Mouse (Mus musculus): ENCODE measurements at regions not wholly inside any gene's neighbourhood (a gene's known extent, or its start where the extent isn't known, plus 50 kb on each side); places are given as distances from the start of the nearest gene placed in this dataset.

- WGBS: 70% methylated on average over 3 of the region's 3 CpGs
These were observed 98.1 kb upstream of the Fndc3a start for GRCm38 (mm10) chr14:72807947-72808346.

DNA sequence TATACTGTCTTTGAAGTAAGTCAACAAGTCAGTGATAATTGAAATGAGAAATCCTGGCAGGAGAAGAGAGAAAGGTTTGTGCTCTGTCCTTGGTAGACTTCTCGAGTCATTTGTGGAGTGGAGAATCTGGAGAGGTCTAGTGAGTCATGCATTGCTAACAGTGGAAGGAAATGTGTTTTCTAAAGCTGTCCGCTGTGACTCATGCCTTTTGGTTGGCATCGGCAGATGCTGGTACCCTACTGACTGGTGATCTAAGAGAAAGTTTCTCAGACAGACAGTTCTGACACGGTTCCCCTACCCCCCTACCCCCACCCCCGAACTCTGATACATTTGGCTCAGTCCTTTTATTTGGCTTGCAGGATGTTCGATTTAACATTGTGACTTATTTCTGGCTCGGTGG is 97.5 kb upstream of the Fndc3a start:
- no peak for TF ChIP-seq POLR2A (IDR thresholded peaks at IDR 0.05; ENCODE audit: borderline replicate concordance, extremely low read depth, low read depth, low read length)
- no peak for TF ChIP-seq CTCF (IDR thresholded peaks at IDR 0.05; ENCODE audit: insufficient read depth, low read length)
- DNase-seq: no peak
- Histone ChIP-seq H3K4me3 (replicated peaks; ENCODE audit: extremely low read depth, low read depth, low read length) (no peak overlapping the region), H3K4me1 (ENCODE audit: control insufficient read depth, insufficient read depth, low read length) (no peaks in the 10 kb centered on the region)
- WGBS: 50% methylated on average over 7 of the region's 7 CpGs

More at GRCm38 (mm10) chr14:72807947-72808346, 98.1 kb upstream of the Fndc3a start:
- no peak for DNase-seq
- no peaks in the 10 kb centered on the region for H3K4me1 ChIP-seq (ENCODE audit: control insufficient read depth, insufficient read depth, low read length)
- H3K4me3 ChIP-seq (replicated peaks; ENCODE audit: extremely low read depth, low read depth, low read length): no peak overlapping the region
- no peak for TF ChIP-seq CTCF (IDR thresholded peaks at IDR 0.05; ENCODE audit: insufficient read depth, low read length)
- TF ChIP-seq POLR2A (IDR thresholded peaks at IDR 0.05; ENCODE audit: borderline replicate concordance, extremely low read depth, low read depth, low read length): no peak

DNA sequence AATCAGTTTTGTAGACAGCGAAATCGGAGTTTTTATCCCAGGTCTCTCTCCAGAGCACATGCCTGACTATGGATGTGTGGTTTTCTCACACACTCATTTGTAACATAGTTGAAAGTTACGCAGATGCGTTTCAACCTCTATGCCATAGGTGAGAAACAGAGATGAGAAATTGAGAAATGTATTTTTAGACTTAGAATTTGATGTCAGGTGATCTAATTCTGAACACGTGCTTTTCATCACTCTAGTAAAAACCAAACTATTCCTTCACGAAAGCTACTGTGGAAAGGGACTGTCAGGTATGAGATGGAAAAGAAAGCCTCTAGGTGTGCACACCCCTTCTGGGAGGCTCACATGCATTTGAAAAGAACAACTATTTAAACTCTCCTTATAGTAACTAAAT is 96.8 kb upstream of the Fndc3a start:
- no peak for DNase-seq
- 96% methylated on average over 6 of the region's 6 CpGs for WGBS
- TF ChIP-seq CTCF (IDR thresholded peaks at IDR 0.05; ENCODE audit: insufficient read depth, low read length) (no peak), POLR2A (IDR thresholded peaks at IDR 0.05; ENCODE audit: borderline replicate concordance, extremely low read depth, low read depth, low read length) (no peak)
- Histone ChIP-seq H3K4me1 (ENCODE audit: control insufficient read depth, insufficient read depth, low read length) (no peaks in the 10 kb centered on the region), H3K4me3 (replicated peaks; ENCODE audit: extremely low read depth, low read depth, low read length) (no peak overlapping the region)

DNA sequence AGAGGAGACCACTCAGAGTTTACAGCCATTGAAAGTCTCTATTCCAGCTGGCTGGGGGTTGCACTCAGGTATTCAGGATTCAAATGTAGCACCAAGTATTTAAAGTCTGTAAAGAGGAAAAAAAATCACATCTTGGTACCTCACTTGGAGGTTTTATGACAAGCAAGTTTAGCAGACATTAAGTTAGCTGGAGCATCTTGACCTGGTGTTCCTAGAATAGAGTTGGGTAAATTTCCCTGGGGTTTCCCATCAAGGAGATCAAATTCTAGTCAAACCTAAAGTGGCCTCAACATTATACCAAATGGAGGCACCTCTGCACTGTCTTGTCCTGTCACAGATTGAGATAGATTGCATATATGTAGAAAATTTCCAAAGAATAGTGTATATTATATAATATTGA is 93.8 kb upstream of the Fndc3a start:
- no peak for DNase-seq
- TF ChIP-seq CTCF (IDR thresholded peaks at IDR 0.05; ENCODE audit: insufficient read depth, low read length) (no peak), POLR2A (IDR thresholded peaks at IDR 0.05; ENCODE audit: borderline replicate concordance, extremely low read depth, low read depth, low read length) (no peak)
- Histone ChIP-seq H3K4me3 (replicated peaks; ENCODE audit: extremely low read depth, low read depth, low read length) (no peak overlapping the region), H3K4me1 (ENCODE audit: control insufficient read depth, insufficient read depth, low read length) (no peaks in the 10 kb centered on the region)

- H3K4me1 ChIP-seq (ENCODE audit: control insufficient read depth, insufficient read depth, low read length): no peaks in the 10 kb centered on the region
- no peak overlapping the region for H3K4me3 ChIP-seq (replicated peaks; ENCODE audit: extremely low read depth, low read depth, low read length)
- no peak for TF ChIP-seq POLR2A (IDR thresholded peaks at IDR 0.05; ENCODE audit: borderline replicate concordance, extremely low read depth, low read depth, low read length)
- no peak for TF ChIP-seq CTCF (IDR thresholded peaks at IDR 0.05; ENCODE audit: insufficient read depth, low read length)
- 82% methylated on average over 3 of the region's 3 CpGs for WGBS
- DNase-seq: no peak
These were observed 80.9 kb upstream of the Fndc3a start for GRCm38 (mm10) chr14:72790654-72791053.

DNA sequence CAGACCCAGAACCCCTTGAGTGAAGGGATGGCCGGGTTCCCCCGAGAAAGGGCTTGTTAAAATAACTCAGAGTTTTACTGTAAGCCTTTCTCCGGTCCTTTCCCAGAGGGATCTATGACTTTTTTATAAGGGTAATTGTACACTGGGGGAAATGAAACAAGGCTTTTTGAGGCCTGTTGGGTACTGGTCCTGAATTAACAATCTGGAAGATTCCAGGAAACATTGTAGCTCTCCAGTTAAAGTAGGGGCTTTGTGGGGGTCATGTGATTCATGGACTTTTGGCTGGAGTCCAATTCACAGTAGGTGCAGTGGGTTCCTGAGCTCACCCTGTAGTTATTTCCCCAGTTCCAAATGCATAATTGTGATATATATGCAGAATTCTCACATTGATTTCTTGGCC is 77.1 kb upstream of the Fndc3a start:
- WGBS: 90% methylated on average over 3 of the region's 3 CpGs
- peaks cover 2% of the 10 kb centered on the region; the same call in 1 of the 2 replicates for H3K4me1 ChIP-seq (ENCODE audit: control insufficient read depth, insufficient read depth, low read length)
- no peak overlapping the region for H3K4me3 ChIP-seq (replicated peaks; ENCODE audit: extremely low read depth, low read depth, low read length)
- no peak for TF ChIP-seq CTCF (IDR thresholded peaks at IDR 0.05; ENCODE audit: insufficient read depth, low read length)
- TF ChIP-seq POLR2A (IDR thresholded peaks at IDR 0.05; ENCODE audit: borderline replicate concordance, extremely low read depth, low read depth, low read length): no peak
- no peak for DNase-seq

DNA sequence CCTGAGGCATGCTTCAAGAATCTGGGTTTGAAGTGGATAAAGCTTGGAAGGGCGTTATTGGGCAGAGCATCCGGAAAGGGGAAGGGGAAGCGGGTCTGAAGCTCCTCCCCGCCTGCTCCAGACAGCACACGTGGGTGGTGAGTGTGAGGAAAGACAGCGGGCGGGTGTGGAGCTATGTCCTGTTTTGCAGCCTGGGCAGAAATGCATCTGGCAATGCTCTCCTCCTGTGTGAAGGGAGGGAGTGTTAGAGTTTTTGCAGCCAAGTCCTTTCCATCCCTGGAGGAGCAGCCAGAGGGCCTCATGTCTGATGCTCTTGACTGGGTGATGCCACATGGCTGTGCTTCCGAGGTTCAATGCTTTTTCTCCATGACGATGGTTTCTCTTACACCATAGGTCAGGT is 73.4 kb upstream of the Fndc3a start:
- DNase-seq: peak; percentile 25
- 30% methylated on average over 9 of the region's 9 CpGs for whole genome bisulfite sequencing

DNA sequence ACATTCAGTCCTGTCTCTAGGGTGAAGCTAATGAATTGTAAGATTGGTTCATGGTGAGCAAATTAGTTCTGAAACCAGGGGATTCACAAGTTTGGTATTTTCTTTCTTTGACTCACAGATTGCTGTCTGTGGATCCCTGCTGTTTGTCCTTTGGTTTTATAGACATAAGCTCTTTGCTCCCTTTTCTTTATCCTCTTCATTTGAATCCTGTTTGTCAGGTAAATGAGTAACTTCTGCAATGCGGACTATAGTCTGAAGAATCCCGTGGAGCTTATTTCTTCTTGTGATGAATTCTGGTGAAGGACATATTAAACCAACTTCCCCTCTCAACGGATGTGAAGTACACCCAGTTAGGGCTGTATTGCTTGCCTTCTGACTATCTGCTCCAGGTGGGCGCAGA is 69.6 kb upstream of the Fndc3a start:
- WGBS: 77% methylated on average over 4 of the region's 4 CpGs

More for the DNA sequence above, 73.4 kb upstream of the Fndc3a start:
- H3K4me3 ChIP-seq (replicated peaks; ENCODE audit: extremely low read depth, low read depth, low read length): peak overlapping the region; percentile 13
- TF ChIP-seq POLR2A (IDR thresholded peaks at IDR 0.05; ENCODE audit: borderline replicate concordance, extremely low read depth, low read depth, low read length) (no peak), CTCF (IDR thresholded peaks at IDR 0.05; ENCODE audit: insufficient read depth, low read length) (no peak)
- peaks cover 2% of the 10 kb centered on the region; the same call in 1 of the 2 replicates for H3K4me1 ChIP-seq (ENCODE audit: control insufficient read depth, insufficient read depth, low read length)

GRCm38 (mm10) chr14:72778756-72779155 is 69.0 kb upstream of the Fndc3a start:
- DNase-seq: no peak
- H3K4me3 ChIP-seq (replicated peaks; ENCODE audit: extremely low read depth, low read depth, low read length): no peak overlapping the region
- no peak for TF ChIP-seq POLR2A (IDR thresholded peaks at IDR 0.05; ENCODE audit: borderline replicate concordance, extremely low read depth, low read depth, low read length)
- TF ChIP-seq CTCF (IDR thresholded peaks at IDR 0.05; ENCODE audit: insufficient read depth, low read length): no peak
- WGBS: 75% methylated on average over 6 of the region's 6 CpGs
- H3K4me1 ChIP-seq (ENCODE audit: control insufficient read depth, insufficient read depth, low read length): peaks cover 2% of the 10 kb centered on the region; the same call in 1 of the 2 replicates

More for the DNA sequence above, 69.6 kb upstream of the Fndc3a start:
- peaks cover 2% of the 10 kb centered on the region; the same call in 1 of the 2 replicates for H3K4me1 ChIP-seq (ENCODE audit: control insufficient read depth, insufficient read depth, low read length)
- no peak for TF ChIP-seq POLR2A (IDR thresholded peaks at IDR 0.05; ENCODE audit: borderline replicate concordance, extremely low read depth, low read depth, low read length)
- TF ChIP-seq CTCF (IDR thresholded peaks at IDR 0.05; ENCODE audit: insufficient read depth, low read length): no peak
- DNase-seq: no peak
- no peak overlapping the region for H3K4me3 ChIP-seq (replicated peaks; ENCODE audit: extremely low read depth, low read depth, low read length)

DNA sequence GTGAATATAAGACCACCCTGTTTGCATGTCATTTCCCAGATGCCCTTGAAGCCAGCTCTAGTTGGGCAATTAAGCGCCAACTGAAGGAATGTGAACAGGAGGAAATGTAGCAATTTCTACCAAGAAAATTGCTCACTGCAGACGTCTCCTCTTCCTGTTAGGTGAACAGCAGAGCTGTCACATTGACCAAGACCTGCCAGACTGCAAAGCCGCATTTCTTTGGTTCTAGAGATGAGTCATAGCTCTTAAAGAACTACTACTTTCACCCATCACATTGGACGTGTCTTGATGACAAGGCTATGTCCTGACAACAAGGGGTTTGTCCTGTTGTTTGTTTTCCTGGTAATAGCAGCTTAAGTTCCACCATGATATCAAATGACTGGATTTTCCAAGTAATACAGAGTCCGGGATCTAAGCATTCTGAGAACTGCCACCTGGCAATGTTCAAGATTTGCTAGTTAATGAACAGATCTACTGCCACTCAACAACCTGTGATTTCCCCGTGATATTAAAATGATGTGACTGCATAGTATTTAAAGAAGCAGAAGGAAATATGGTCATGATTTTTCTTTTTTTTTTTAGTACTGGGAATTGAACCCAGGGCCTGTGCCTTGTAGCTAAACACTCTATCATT is 68.2 kb upstream of the Fndc3a start:
- TF ChIP-seq CTCF (IDR thresholded peaks at IDR 0.05; ENCODE audit: insufficient read depth, low read length) (no peak), POLR2A (IDR thresholded peaks at IDR 0.05; ENCODE audit: borderline replicate concordance, extremely low read depth, low read depth, low read length) (no peak)
- Histone ChIP-seq H3K4me1 (ENCODE audit: control insufficient read depth, insufficient read depth, low read length) (no peaks in the 10 kb centered on the region), H3K4me3 (replicated peaks; ENCODE audit: extremely low read depth, low read depth, low read length) (no peak overlapping the region)
- 59% methylated on average over 6 of the region's 6 CpGs for WGBS
- no peak for DNase-seq

Measured in lung, adult 2 months (tissue).